Mouse (Mus musculus): ENCODE data around the gene Lipo2.
"Not testable (repeated sequence)": the region's sequence is repeated elsewhere in the genome, so short reads cannot be mapped to it uniquely, and the experiment has no call there.

Lipo2 gene

DNA sequence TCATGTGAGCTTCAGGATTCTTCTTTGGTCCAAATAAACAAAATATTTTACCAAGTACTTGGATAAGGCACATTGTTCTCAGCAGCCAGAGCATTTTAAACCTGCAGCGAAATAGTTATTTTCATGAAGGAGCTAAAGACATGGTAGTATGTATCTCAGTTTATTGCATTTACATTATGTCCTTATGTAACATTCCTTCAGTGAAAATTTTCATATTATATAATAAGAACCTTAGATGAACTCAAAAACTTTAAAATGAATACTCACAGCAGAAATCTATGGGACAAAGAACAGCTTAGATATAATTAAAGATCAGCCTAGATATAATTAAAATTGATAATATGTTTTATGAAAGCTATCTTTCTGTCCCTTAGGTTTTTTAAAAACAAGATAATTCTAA, at the start of gene Lipo2:
Gene Lipo2, minus strand, starts transcription at position 101 of the 400 bp plus-strand sequence.
- DNase-seq (ENCODE audit: low read depth, low spot score), result not testable (repeated sequence)

DNA sequence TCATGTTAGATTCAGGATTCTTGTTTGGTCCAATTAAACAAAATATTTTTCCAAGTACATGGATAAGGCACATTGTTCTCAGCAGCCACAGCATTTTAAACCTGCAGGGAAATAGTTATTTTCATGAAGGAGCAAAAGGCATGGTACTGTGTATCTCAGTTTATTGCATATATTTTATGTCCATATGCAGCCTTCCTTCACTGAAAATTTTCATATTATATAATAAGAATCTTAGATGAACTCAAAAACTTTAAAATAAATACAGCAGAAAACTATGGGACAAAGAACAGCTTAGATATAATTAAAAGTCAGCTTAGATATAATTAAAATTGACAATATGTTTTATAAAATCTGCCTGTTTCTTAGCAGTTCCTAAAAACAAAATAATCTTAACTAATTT, 36.2 kb upstream of the Lipo2 start, which contains the start of gene Lipo1:
Gene Lipo1, minus strand, starts transcription at position 101 of the 400 bp plus-strand sequence.
- not testable (repeated sequence) for DNase-seq (ENCODE audit: low read depth, low spot score)

DNA sequence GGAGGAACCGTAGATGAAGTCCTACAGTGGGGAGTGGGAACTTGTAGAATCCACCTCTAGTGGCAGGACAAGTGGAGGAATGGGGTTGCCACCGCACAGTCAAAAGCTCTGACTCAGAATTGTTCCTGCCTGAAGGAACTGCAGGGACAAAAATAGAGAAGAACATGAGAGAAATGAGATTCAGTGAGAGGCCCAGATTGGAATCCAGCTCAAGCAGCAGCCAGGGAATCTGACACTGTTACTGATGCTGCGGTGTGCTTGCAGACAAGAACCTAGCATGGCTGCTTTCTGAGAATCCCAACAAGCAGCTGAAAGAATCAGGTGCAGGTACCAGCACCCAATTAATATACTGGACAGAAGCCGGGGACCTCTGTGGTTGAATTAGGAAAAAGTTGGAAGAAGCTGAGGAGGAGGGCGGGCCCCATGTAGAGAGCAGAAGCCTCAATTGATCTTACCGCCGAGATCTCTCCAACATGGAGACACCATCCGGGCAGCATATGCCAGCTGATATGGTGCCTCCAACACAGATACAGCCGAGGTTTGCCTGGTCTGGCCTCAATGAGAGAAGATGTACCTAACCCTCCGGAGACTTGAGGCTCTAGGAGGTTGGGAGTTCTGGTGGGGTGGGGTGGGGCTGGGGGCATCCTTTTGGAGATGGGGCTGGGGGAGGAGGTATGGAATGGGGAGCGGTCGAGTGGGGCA, 35.6 kb upstream of the Lipo2 start:
- DNase-seq (ENCODE audit: low read depth, low spot score), result no peak

DNA sequence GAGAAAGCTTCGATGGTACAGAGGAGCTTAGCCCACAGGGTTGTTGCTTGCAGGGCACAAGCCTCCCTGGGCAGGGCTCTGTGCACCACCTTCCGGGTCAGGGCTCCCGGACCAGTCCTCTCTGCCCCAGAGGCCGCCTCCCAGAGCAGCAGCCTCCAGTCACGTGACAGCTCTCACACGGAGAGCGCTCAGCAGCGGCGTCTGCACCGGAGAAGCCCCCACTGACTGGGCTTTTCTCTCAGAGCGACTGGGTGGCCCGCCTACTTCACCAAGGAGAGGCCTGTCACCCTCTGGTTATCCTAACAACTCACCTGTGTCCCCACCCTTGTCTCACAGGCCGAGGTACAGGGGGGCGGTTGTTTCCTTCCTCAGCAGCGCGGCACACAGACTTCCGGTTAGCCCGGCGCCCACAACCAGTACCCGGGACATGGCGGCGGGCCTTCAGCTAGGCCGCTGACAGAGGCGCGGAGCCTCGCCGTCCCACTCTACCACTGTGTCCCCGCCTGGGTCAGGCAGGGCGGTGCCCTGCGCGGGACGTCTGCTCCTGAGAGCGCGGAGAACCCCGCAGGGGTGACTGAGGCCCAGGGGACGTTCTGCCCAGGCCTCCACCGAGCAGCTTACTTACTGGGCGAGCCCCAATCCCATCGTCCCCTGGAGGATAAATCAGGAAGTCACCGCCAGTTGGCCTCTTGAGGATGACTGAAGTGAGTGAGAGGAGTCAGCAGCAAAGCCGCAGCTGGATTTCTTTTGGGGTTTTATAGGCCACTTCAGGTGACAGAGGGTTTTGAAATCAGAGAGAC, 10.3 kb upstream of the Lipo2 start, which contains the start of gene Lipo3:
Gene Lipo3, minus strand, starts transcription at position 665 of the 800 bp plus-strand sequence.
- not testable (repeated sequence) for DNase-seq (ENCODE audit: low read depth, low spot score)

Data from CD4-positive helper T cell, adult 2 months (primary cell).